15 mouse cellular contexts compared by ENCODE assay signal in genomic region chr14:120313466-120313865, GRCm38 (mm10). TPM values are rescaled to one million over a fixed set of nuclear protein-coding genes. Genes with fewer than 3 reads are reported as not detected.
DNase-seq lines count a peak whose midpoint lies in the region; ATAC-seq and TF ChIP-seq lines count a peak whose summit lies in the region.
"Had no signal": no experiment of that assay in that cellular context is flagged by ENCODE, and none has a peak within 500 bp of the region (broad histone marks: within the 10 kb centered on the region; RNA-seq: fewer than 3 reads in every experiment).

No protein-coding gene starts in this region.

- no peaks in the 10 kb centered on the region for H3K27me3 ChIP-seq in heart, embryonic 14.5 days (ENCODE audit: control insufficient read depth, insufficient read depth, low read length)
- no peaks in the 10 kb centered on the region for H3K27me3 ChIP-seq in lung, postnatal 0 days (replicated peaks; ENCODE audit: insufficient read depth, low read length)
- no peaks in the 10 kb centered on the region for H3K27me3 ChIP-seq in embryonic facial prominence, embryonic 14.5 days (replicated peaks; ENCODE audit: control insufficient read depth, insufficient read depth, low read length)
- H3K27me3 ChIP-seq in small intestine, adult 2 months (ENCODE audit: control insufficient read depth, insufficient read depth, low read length) = no peaks in the 10 kb centered on the region
- H3K27me3 ChIP-seq: forebrain, embryonic 13.5 days; midbrain, embryonic 13.5 days; neural tube, embryonic 12.5 days had no signal

- no peak for TF ChIP-seq POLR2A in lung, adult 2 months (IDR thresholded peaks at IDR 0.05; ENCODE audit: borderline replicate concordance, extremely low read depth, low read depth, low read length)
- TF ChIP-seq POLR2A in small intestine, adult 2 months (IDR thresholded peaks at IDR 0.05; ENCODE audit: low read depth, low read length) = no peak; the same call in 1 of the 2 replicates

- no peak overlapping the region for H3K9ac ChIP-seq in heart, embryonic 14.5 days (ENCODE audit: low read length)
- no peak overlapping the region for H3K9ac ChIP-seq in lung, postnatal 0 days (replicated peaks; ENCODE audit: low read depth)
- H3K9ac ChIP-seq in embryonic facial prominence, embryonic 14.5 days (ENCODE audit: low read depth, low read length) = no peak overlapping the region
- H3K9ac ChIP-seq: forebrain, embryonic 13.5 days; midbrain, embryonic 13.5 days; neural tube, embryonic 12.5 days had no signal

- DNase-seq in heart, adult 9 months (ENCODE audit: low spot score in 2 of 2) = no peak
- peak; percentile 84 for DNase-seq in lung, postnatal 0 days (ENCODE audit: low spot score)
- no peak for DNase-seq in lung, adult 2 months
- peak; percentile 67 for DNase-seq in embryonic facial prominence, embryonic 14.5 days (ENCODE audit: low spot score)
- DNase-seq in adrenal gland, postnatal 4 days (ENCODE audit: low spot score in 2 of 2) = no peak
- DNase-seq: gastrocnemius, postnatal 25 days; kidney, adult 9 months; thymus, postnatal 14 days had no signal

- 75% methylated on average over 8 of the region's 8 CpGs for WGBS in heart, embryonic 14.5 days
- WGBS in lung, postnatal 0 days = 72% methylated on average over 8 of the region's 8 CpGs
- 47% methylated on average over 8 of the region's 8 CpGs for WGBS in lung, adult 2 months
- 71% methylated on average over 8 of the region's 8 CpGs for WGBS in embryonic facial prominence, embryonic 14.5 days
- WGBS in small intestine, adult 2 months = 34% methylated on average over 8 of the region's 8 CpGs

- H3K4me3 ChIP-seq in heart, embryonic 14.5 days (ENCODE audit: control insufficient read depth in 1 of 2, insufficient read depth in 1 of 2, low read depth in 1 of 2, low read length in 2 of 2) = no peak overlapping the region
- H3K4me3 ChIP-seq in lung, postnatal 0 days (ENCODE audit: low read depth, low read length) = no peak overlapping the region
- H3K4me3 ChIP-seq in lung, adult 2 months (replicated peaks; ENCODE audit: extremely low read depth, low read depth, low read length) = no peak overlapping the region
- no peak overlapping the region for H3K4me3 ChIP-seq in embryonic facial prominence, embryonic 14.5 days (ENCODE audit: low read depth, low read length)
- H3K4me3 ChIP-seq in small intestine, adult 2 months (ENCODE audit: low read depth, low read length) = peak overlapping the region; percentile 13
- H3K4me3 ChIP-seq: forebrain, embryonic 13.5 days; hindbrain, embryonic 10.5 days; midbrain, embryonic 13.5 days; neural tube, embryonic 12.5 days had no signal

- no peak for ATAC-seq in heart, embryonic 14.5 days (ENCODE audit: insufficient number of reproducible peaks, insufficient read depth, low FRiP score, low read depth)
- peak; percentile 79 for ATAC-seq in lung, postnatal 0 days
- peak; percentile 58; the same call in 1 of the 2 replicates for ATAC-seq in embryonic facial prominence, embryonic 14.5 days (ENCODE audit: low read depth)
- ATAC-seq in erythroblast, adult 5-6 weeks (replicated peaks; ENCODE audit: low FRiP score, poor library complexity, severe bottlenecking) = no peak
- ATAC-seq: forebrain, embryonic 13.5 days; midbrain, embryonic 13.5 days had no signal

- H3K36me3 ChIP-seq in heart, embryonic 14.5 days (ENCODE audit: control insufficient read depth, insufficient read depth, low read length) = peaks cover 18% of the 10 kb centered on the region
- no peaks in the 10 kb centered on the region; the same call in 1 of the 2 replicates for H3K36me3 ChIP-seq in lung, postnatal 0 days (ENCODE audit: insufficient read depth, low read length)
- peaks cover 18% of the 10 kb centered on the region; the same call in 1 of the 2 replicates for H3K36me3 ChIP-seq in embryonic facial prominence, embryonic 14.5 days (ENCODE audit: control insufficient read depth, insufficient read depth, low read length)
- no peaks in the 10 kb centered on the region; the same call in 1 of the 2 replicates for H3K36me3 ChIP-seq in small intestine, adult 2 months (ENCODE audit: control insufficient read depth, insufficient read depth, low read length)
- H3K36me3 ChIP-seq: hindbrain, embryonic 10.5 days; midbrain, embryonic 13.5 days; neural tube, embryonic 12.5 days had no signal

- no peaks in the 10 kb centered on the region for H3K9me3 ChIP-seq in heart, embryonic 14.5 days (ENCODE audit: control insufficient read depth, low read length)
- no peaks in the 10 kb centered on the region for H3K9me3 ChIP-seq in lung, postnatal 0 days (ENCODE audit: low read length)
- no peaks in the 10 kb centered on the region for H3K9me3 ChIP-seq in embryonic facial prominence, embryonic 14.5 days (ENCODE audit: control insufficient read depth, low read length)
- H3K9me3 ChIP-seq: forebrain, embryonic 13.5 days; hindbrain, embryonic 10.5 days; midbrain, embryonic 13.5 days; neural tube, embryonic 12.5 days had no signal

- H3K4me1 ChIP-seq in heart, embryonic 14.5 days (ENCODE audit: control insufficient read depth in 2 of 2, insufficient read depth in 2 of 2, low read length in 2 of 2) = peaks cover 45 to 61% of the 10 kb centered on the region in 2 experiments
- H3K4me1 ChIP-seq in lung, postnatal 0 days (ENCODE audit: insufficient read depth, low read depth, low read length) = peaks cover 20% of the 10 kb centered on the region
- peaks cover 41% of the 10 kb centered on the region for H3K4me1 ChIP-seq in lung, adult 2 months (ENCODE audit: control insufficient read depth, insufficient read depth, low read length)
- peaks cover 49% of the 10 kb centered on the region for H3K4me1 ChIP-seq in embryonic facial prominence, embryonic 14.5 days (ENCODE audit: control insufficient read depth, insufficient read depth, low read length)
- peaks cover 39% of the 10 kb centered on the region for H3K4me1 ChIP-seq in small intestine, adult 2 months (ENCODE audit: control insufficient read depth, insufficient read depth, insufficient read length, low read length)

- TF ChIP-seq CTCF in lung, postnatal 0 days (IDR thresholded peaks at IDR 0.05) = no peak
- no peak for TF ChIP-seq CTCF in lung, adult 2 months (IDR thresholded peaks at IDR 0.05; ENCODE audit: insufficient read depth, low read length)
- TF ChIP-seq CTCF in small intestine, adult 2 months (IDR thresholded peaks at IDR 0.05; ENCODE audit: extremely low read depth, insufficient read length, insufficient replicate concordance, low read depth, low read length) = no peak

- 0 out of 2 replicates have a peak, but pooled peaks have one; percentile 14 for TF ChIP-seq EP300 in lung, postnatal 0 days (IDR thresholded peaks at IDR 0.05)

- no peak overlapping the region for H3K4me2 ChIP-seq in heart, embryonic 14.5 days (ENCODE audit: low read length)
- peak overlapping the region; percentile 19; the same call in 1 of the 2 replicates for H3K4me2 ChIP-seq in lung, postnatal 0 days (replicated peaks; ENCODE audit: low read depth, low read length)
- H3K4me2 ChIP-seq in embryonic facial prominence, embryonic 14.5 days (ENCODE audit: low read depth, low read length) = no peak overlapping the region
- H3K4me2 ChIP-seq: forebrain, embryonic 13.5 days; midbrain, embryonic 13.5 days; neural tube, embryonic 12.5 days had no signal

- H3K27ac ChIP-seq in heart, embryonic 14.5 days (replicated peaks in 1 of 2; ENCODE audit: control insufficient read depth in 1 of 2, insufficient read depth in 1 of 2, low read depth in 2 of 2, low read length in 2 of 2) = peak overlapping the region; percentile 4 to 58; a peak in 3 of 4 replicates
- peak overlapping the region; percentile 88 for H3K27ac ChIP-seq in lung, postnatal 0 days (ENCODE audit: low read length)
- peak overlapping the region; percentile 52 for H3K27ac ChIP-seq in embryonic facial prominence, embryonic 14.5 days (replicated peaks; ENCODE audit: low read depth, low read length)
- peak overlapping the region; percentile 95 for H3K27ac ChIP-seq in small intestine, adult 2 months (ENCODE audit: insufficient read depth, low read depth, low read length)
- H3K27ac ChIP-seq: forebrain, embryonic 13.5 days; hindbrain, embryonic 10.5 days; midbrain, embryonic 13.5 days; neural tube, embryonic 12.5 days had no signal

RNA-seq across cellular contexts. Expression of gene Mbnl2, which starts 38.0 kb away (rescaled TPM):
- polyA plus RNA-seq in heart, embryonic 14.5 days (2014; fragmentation: Nextera tagmentation; extraction: Ambion mirVana) = 129 and 130 TPM in 2 replicates
- polyA plus RNA-seq in lung, postnatal 0 days (2015; fragmentation: Nextera tagmentation; extraction: Ambion mirVana) = 171 and 176 TPM in 2 replicates
- 121 and 130 TPM in 2 replicates for polyA plus RNA-seq in lung, adult 2 months (2012; rRNA removed)
- 157 and 162 TPM in 2 replicates for polyA plus RNA-seq in embryonic facial prominence, embryonic 14.5 days (2014; fragmentation: Nextera tagmentation; extraction: Ambion mirVana)
- polyA plus RNA-seq in small intestine, adult 2 months (2012; rRNA removed) = 29.8 and 41.7 TPM in 2 replicates
- total RNA-seq in erythroblast, adult 5-6 weeks (2015; ENCODE audit: low replicate concordance) = 36.8 and 45.3 TPM in 2 replicates
- 30.1 and 44.6 TPM in 2 replicates for total RNA-seq in erythroblast, adult 5-6 weeks (2017; ENCODE audit: low replicate concordance)
- total RNA-seq in adrenal gland, postnatal 4 days (2021) = 100 to 1,000 TPM; 169 to 182 TPM

Comparison
In these comparisons a context has a peak if more than half of its experiments do, and no peak if none do; other contexts are left out.
1. DNase-seq: peak in lung, postnatal 0 days (single experiment) and embryonic facial prominence, embryonic 14.5 days (single experiment); none in heart, adult 9 months (0 of 2), lung, adult 2 months (single experiment) and adrenal gland, postnatal 4 days (0 of 2).
2. ATAC-seq: peak in lung, postnatal 0 days (single experiment) and embryonic facial prominence, embryonic 14.5 days (single experiment); none in heart, embryonic 14.5 days (single experiment) and erythroblast, adult 5-6 weeks (single experiment).
3. H3K27ac ChIP-seq: peak in every context shown above with its lines; median percentile 95 in small intestine, adult 2 months; 88 in lung, postnatal 0 days; 52 in embryonic facial prominence, embryonic 14.5 days; 31 in heart, embryonic 14.5 days.